Mouse (Mus musculus) limb, embryonic 11.5 days (tissue): ENCODE results near the gene Pcbp4. TPM values are rescaled to one million over a fixed set of nuclear protein-coding genes. Genes with fewer than 3 reads are reported as not detected.

Experiments
- ATAC-seq: fragments of 200-750 bp; cut with Nextera tagmentation; 2 replicates; pipeline ENCODE4 v1.8.0; 2017; ENCODE audit warnings: low read depth; ENCODE audit not compliant: insufficient number of reproducible peaks, low FRiP score, low TSS enrichment
- DNase-seq: peaks from one replicate; pipeline ENCODE4 v3.0.0-alpha.2; 2015; ENCODE audit warnings: low spot score
- H3K27ac ChIP-seq: fragments of 300-500 bp; sonication (generic); replicated peaks from 2 replicates; pipeline ENCODE4 v1.5.1; 2014; ENCODE audit warnings: low read depth, mild to moderate bottlenecking, low read length
- H3K27me3 ChIP-seq: fragments of 300-500 bp; sonication (generic); 2 replicates; pipeline ENCODE4 v1.6.1; 2014; ENCODE audit warnings: mild to moderate bottlenecking, low read length, mixed read lengths; ENCODE audit not compliant: control insufficient read depth, insufficient read depth
- H3K36me3 ChIP-seq: fragments of 300-500 bp; sonication (generic); 2 replicates; pipeline ENCODE4 v1.6.1; 2014; ENCODE audit warnings: mild to moderate bottlenecking, low read length, moderate library complexity, mixed read lengths; ENCODE audit not compliant: control insufficient read depth, insufficient read depth
- H3K4me1 ChIP-seq: fragments of 300-500 bp; sonication (generic); 2 replicates; pipeline ENCODE4 v1.6.1; 2014; ENCODE audit warnings: low read length, mixed read lengths; ENCODE audit not compliant: control insufficient read depth, insufficient read depth
- H3K4me2 ChIP-seq: fragments of 300-500 bp; sonication (generic); 2 replicates; pipeline ENCODE4 v1.6.1; 2014; ENCODE audit warnings: low read depth, mild to moderate bottlenecking, moderate library complexity; ENCODE audit not compliant: severe bottlenecking
- H3K4me3 ChIP-seq: fragments of 300-500 bp; sonication (generic); 2 replicates; pipeline ENCODE4 v1.5.1; 2014; ENCODE audit warnings: low read depth, low read length
- H3K9ac ChIP-seq: fragments of 300-500 bp; sonication (generic); 2 replicates; pipeline ENCODE4 v1.6.1; 2014; ENCODE audit warnings: mild to moderate bottlenecking, low read length
- H3K9me3 ChIP-seq: fragments of 300-500 bp; sonication (generic); 2 replicates; pipeline ENCODE4 v1.6.1; 2016; ENCODE audit warnings: low read length; ENCODE audit not compliant: control insufficient read depth
- WGBS: fragments of 180-500 bp; shearing (Covaris S2); extraction: QIAGEN DNeasy Blood & Tissue Kit; methylation state at CpG from one replicate; pipeline ENCODE4 v1.1.7; 2014; 5-methylcytosine and 5-hydroxymethylcytosine counted together
- polyA plus RNA-seq: library from polyadenylated mRNA; unstranded; fragments of >200 nt; fragmentation: Nextera tagmentation; extraction: Ambion mirVana; gene quantifications from 2 replicates; pipeline ENCODE4 v1.2.1, GENCODE M21; 2014

Gene Pcbp4
- polyA plus RNA-seq, 1 experiment from 2014 or later, result 172 TPM

- Histone ChIP-seq H3K27ac (no peak overlapping the region), H3K4me1 (peaks cover 11% of the 10 kb centered on the region), H3K27me3 (no peaks in the 10 kb centered on the region), H3K4me2 (no peak overlapping the region; the same call in 1 of the 2 replicates), H3K9me3 (no peaks in the 10 kb centered on the region), H3K4me3 (no peak overlapping the region), H3K9ac (no peak overlapping the region), H3K36me3 (no peaks in the 10 kb centered on the region; the same call in 1 of the 2 replicates)
- no peak for DNase-seq
- 66% methylated on average over 7 of the region's 7 CpGs for WGBS
- ATAC-seq, result no peak
Observed at GRCm38 (mm10) chr9:106475046-106475445, 22.0 kb downstream of the Pcbp4 start.

- Histone ChIP-seq H3K36me3 (no peaks in the 10 kb centered on the region; the same call in 1 of the 2 replicates), H3K9me3 (no peaks in the 10 kb centered on the region), H3K4me1 (peaks cover 11% of the 10 kb centered on the region), H3K4me2 (peak within 1 kb of the TSS; percentile 28; the same call in 1 of the 2 replicates), H3K27me3 (no peaks in the 10 kb centered on the region), H3K27ac (no peak within 1 kb of the TSS), H3K9ac (no peak within 1 kb of the TSS), H3K4me3 (no peak within 1 kb of the TSS)
- no peak for DNase-seq
- no peak for ATAC-seq
- WGBS, result 92% methylated on average over 10 of the region's 10 CpGs
Observed at GRCm38 (mm10) chr9:106475663-106476001, 22.5 kb downstream of the Pcbp4 start, which contains the start of gene Rrp9. TSS of gene Rrp9 (plus strand) at chr9:106475963.

- no peaks in the 10 kb centered on the region for H3K9me3 ChIP-seq
- peak; percentile 52 for ATAC-seq
- peaks cover 11% of the 10 kb centered on the region for H3K4me1 ChIP-seq
- no peak overlapping the region for H3K9ac ChIP-seq
- WGBS, result 36% methylated on average over 16 of the region's 16 CpGs
- no peak overlapping the region for H3K4me3 ChIP-seq
- no peak overlapping the region for H3K27ac ChIP-seq
- no peak for DNase-seq
- H3K36me3 ChIP-seq, result peaks cover 3% of the 10 kb centered on the region; the same call in 1 of the 2 replicates
- H3K27me3 ChIP-seq, result no peaks in the 10 kb centered on the region
- peak overlapping the region; percentile 28; the same call in 1 of the 2 replicates for H3K4me2 ChIP-seq
Observed at GRCm38 (mm10) chr9:106476002-106476923, 23.2 kb downstream of the Pcbp4 start.

GRCm38 (mm10) chr9:106476924-106477484 is 23.9 kb downstream of the Pcbp4 start, which contains the start of gene Parp3:
TSS of gene Parp3 (minus strand) at chr9:106476949.
- DNase-seq (peak; percentile 99), ATAC-seq (peak; percentile 97)
- Histone ChIP-seq H3K9me3 (no peaks in the 10 kb centered on the region), H3K4me3 (peak within 1 kb of the TSS; percentile 80), H3K4me2 (peak within 1 kb of the TSS; percentile 95), H3K27me3 (no peaks in the 10 kb centered on the region), H3K36me3 (peaks cover 7% of the 10 kb centered on the region; the same call in 1 of the 2 replicates), H3K9ac (peak within 1 kb of the TSS; percentile 69), H3K4me1 (peaks cover 11% of the 10 kb centered on the region), H3K27ac (no peak within 1 kb of the TSS)
- under 1% methylated on average over 41 of the region's 41 CpGs for WGBS

GRCm38 (mm10) chr9:106477649-106478048 is 24.6 kb downstream of the Pcbp4 start:
- ATAC-seq (no peak), DNase-seq (no peak)
- no peaks in the 10 kb centered on the region for H3K27me3 ChIP-seq
- peak overlapping the region; percentile 69 for H3K9ac ChIP-seq
- H3K4me2 ChIP-seq, result peak overlapping the region; percentile 95
- peak overlapping the region; percentile 80 for H3K4me3 ChIP-seq
- 6% methylated on average over 16 of the region's 16 CpGs for WGBS
- H3K4me1 ChIP-seq, result peaks cover 11% of the 10 kb centered on the region
- peaks cover 7% of the 10 kb centered on the region; the same call in 1 of the 2 replicates for H3K36me3 ChIP-seq
- no peaks in the 10 kb centered on the region for H3K9me3 ChIP-seq
- H3K27ac ChIP-seq, result no peak overlapping the region

GRCm38 (mm10) chr9:106478101-106478500 is 25.0 kb downstream of the Pcbp4 start:
- H3K27ac ChIP-seq, result no peak overlapping the region

GRCm38 (mm10) chr9:106480541-106480940 is 27.4 kb downstream of the Pcbp4 start:
- no peak for ATAC-seq
- H3K9me3 ChIP-seq, result no peaks in the 10 kb centered on the region
- WGBS, result 96% methylated on average over 7 of the region's 7 CpGs
- H3K4me3 ChIP-seq, result no peak overlapping the region
- H3K9ac ChIP-seq, result no peak overlapping the region
- H3K27me3 ChIP-seq, result no peaks in the 10 kb centered on the region
- no peak for DNase-seq
- H3K4me2 ChIP-seq, result no peak overlapping the region
- peaks cover 22% of the 10 kb centered on the region for H3K36me3 ChIP-seq
- H3K4me1 ChIP-seq, result peaks cover 11% of the 10 kb centered on the region
- no peak overlapping the region for H3K27ac ChIP-seq

More at GRCm38 (mm10) chr9:106478101-106478500, 25.0 kb downstream of the Pcbp4 start:
- ATAC-seq (no peak), DNase-seq (no peak)
- H3K4me2 ChIP-seq, result peak overlapping the region; percentile 95
- no peaks in the 10 kb centered on the region for H3K9me3 ChIP-seq
- H3K27me3 ChIP-seq, result no peaks in the 10 kb centered on the region
- H3K9ac ChIP-seq, result 0 out of 2 replicates have a peak overlapping the region, but pooled peaks have one; percentile 69
- 84% methylated on average over 9 of the region's 9 CpGs for WGBS
- H3K36me3 ChIP-seq, result peaks cover 8% of the 10 kb centered on the region; the same call in 1 of the 2 replicates
- H3K4me1 ChIP-seq, result peaks cover 11% of the 10 kb centered on the region
- H3K4me3 ChIP-seq, result peak overlapping the region; percentile 80

- H3K4me3 ChIP-seq, result no peak overlapping the region
- H3K9me3 ChIP-seq, result no peaks in the 10 kb centered on the region
- WGBS, result 94% methylated on average over 15 of the region's 15 CpGs
- H3K27ac ChIP-seq, result no peak overlapping the region
- no peak overlapping the region for H3K9ac ChIP-seq
- peaks cover 22% of the 10 kb centered on the region for H3K36me3 ChIP-seq
- H3K4me2 ChIP-seq, result no peak overlapping the region
- DNase-seq (no peak), ATAC-seq (no peak)
- peaks cover 8% of the 10 kb centered on the region for H3K4me1 ChIP-seq
- no peaks in the 10 kb centered on the region for H3K27me3 ChIP-seq
Observed at GRCm38 (mm10) chr9:106481075-106481474, 28.0 kb downstream of the Pcbp4 start.
